Mouse (Mus musculus): ENCODE data around the gene Olfr1415. TPM values are rescaled to one million over a fixed set of nuclear protein-coding genes. Genes with fewer than 3 reads are reported as not detected.

Olfr1415 gene
- polyA plus RNA-seq (2012): not detected in 2 replicates

DNA sequence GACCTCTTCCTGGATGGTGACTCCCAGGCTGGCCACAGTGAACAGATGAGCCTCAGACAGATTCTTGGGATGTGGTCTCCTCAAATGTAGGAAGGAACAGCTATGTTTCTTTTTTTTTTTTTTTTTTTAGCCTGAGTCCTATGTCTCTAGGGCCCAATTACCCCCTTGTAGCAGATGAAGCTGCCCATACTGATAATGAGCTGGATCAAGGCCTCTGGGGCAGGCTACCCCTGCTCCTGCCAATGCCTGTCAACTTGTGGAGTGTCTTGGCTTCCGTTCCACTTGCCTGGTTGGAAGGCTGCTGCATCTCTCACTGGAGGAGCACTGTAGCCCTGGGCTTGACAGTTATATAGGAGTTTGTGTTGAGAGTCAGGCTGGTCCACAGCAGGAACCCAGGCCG lies at the start of gene Olfr1415:
Olfr1415 (minus strand) TSS at position 101 of the 400 bp plus-strand sequence.
- no peak for TF ChIP-seq GATA1 (IDR thresholded peaks at IDR 0.05; ENCODE audit: low read length)

DNA sequence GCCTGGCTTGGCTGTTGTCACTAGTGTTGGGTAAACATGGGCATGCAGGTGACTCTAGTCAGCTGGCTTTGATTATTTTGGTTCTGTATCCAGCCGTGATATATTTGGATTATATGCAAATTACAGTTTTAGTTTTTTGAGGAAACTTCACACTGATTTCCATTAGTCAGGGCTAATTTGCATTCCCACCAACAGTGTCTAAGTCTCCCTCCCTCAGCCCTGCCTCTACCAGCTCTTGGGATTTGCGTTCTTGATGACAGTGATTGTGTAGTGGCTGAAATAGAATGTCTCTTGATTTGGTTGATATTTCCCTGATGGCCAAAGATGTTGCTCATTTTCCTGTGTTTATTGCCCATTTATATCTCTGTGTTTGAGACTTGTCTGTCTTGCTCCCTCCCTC lies 43.2 kb upstream of the Olfr1415 start:
- TF ChIP-seq GATA1 (IDR thresholded peaks at IDR 0.05; ENCODE audit: low read length): no peak

DNA sequence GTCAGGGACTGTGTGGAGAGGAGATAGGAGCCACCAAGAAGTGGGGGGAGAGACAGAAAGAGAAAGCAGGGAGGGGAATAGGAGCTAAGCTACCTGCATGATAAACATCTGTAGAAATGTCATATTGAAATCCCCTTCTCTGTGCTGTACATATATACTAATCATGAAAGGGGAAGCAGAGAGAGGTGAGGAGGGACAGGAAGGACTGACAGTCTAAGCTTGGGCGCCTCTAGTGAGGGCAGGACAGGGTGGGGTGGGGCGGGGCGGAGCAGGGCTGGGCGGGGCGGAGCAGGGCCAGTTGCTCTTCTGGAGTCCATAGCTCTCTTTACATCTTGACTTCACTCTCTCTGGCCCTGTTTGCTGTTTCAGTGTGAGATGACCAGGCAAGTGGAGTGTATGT lies 41.1 kb upstream of the Olfr1415 start:
- no peak for TF ChIP-seq GATA1 (IDR thresholded peaks at IDR 0.05; ENCODE audit: low read length)

DNA sequence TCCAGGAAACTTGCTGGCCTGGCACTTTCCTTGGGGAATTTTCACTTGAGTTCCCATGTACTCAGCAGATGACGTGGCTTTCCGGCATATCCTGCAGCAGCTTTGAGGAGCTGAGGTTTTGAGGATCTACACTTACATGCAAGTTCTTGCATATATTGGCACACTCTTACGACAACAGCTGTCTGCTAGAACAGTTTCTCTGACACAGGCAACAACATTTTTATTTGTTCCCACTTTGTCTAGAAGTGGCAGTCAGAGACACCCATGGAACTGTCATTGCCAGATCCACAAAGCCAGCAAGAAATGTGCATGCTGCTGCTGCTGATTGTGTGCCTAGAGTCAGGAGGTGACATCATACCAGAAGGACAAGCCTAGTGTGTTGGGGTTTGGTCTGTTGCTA lies 27.9 kb upstream of the Olfr1415 start:
- no peak for TF ChIP-seq GATA1 (IDR thresholded peaks at IDR 0.05; ENCODE audit: low read length)

DNA sequence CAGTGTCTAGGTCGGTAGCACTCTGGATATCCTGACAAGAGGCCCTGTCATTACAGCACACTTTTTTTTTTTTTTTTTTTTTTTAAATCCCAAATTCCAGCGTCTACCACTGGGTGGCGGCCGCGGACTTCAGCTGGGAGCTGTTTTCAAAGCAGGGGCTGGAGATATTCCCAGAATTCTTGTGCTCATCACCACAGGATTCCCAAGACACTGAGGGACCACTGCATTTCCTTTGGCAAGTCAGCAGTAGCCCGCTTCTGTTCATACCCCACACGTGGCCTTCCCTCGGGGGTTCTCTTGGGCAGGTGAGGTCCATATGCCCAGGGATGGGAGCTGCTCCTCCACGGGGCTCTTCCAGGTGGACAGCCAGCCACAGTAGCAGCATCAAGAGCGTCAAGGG lies 25.5 kb upstream of the Olfr1415 start:
- TF ChIP-seq GATA1 (IDR thresholded peaks at IDR 0.05; ENCODE audit: low read length): no peak

DNA sequence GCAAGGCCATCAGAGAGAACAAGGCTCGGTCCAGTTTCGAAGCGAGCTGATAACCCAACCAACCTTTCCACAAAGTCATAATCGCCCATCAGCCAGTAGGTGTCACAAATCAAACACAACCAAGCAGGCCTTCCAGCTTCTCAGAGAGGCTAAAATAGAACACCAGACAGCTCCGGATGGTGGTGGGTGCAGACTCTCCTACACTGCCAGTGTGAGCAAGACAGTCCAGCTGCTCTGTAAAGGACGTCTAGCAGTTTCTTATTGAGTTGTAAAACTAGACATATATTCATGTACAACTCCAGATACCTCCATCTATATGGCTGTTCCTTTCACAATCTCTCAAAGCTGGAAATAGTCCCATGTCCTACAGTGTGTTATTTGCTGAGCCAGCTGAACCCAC lies 23.1 kb upstream of the Olfr1415 start:
- no peak for TF ChIP-seq GATA1 (IDR thresholded peaks at IDR 0.05; ENCODE audit: low read length)

DNA sequence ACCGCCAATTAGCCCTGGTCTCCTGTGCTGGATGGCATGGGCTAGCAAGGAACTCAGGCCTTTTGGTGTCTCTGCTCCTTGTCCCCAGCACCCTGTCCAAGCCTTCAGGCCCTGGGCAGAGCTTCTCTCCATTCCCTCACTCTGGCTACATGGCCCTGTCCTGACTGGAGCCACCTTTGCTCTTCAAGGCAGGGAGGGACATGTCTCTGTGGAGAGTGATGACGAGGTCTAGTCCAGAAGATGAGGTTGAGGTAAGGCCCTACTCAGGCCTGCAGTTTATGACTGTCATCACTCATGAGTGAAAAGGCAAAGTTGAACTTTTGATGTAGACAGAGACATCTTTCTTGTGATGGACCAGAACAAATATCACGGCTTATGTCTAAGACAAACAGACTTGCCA lies 22.7 kb upstream of the Olfr1415 start, which contains the start of gene Olfr1414:
Olfr1414 (minus strand) TSS at position 101 of the 400 bp plus-strand sequence.
- no peak for TF ChIP-seq GATA1 (IDR thresholded peaks at IDR 0.05; ENCODE audit: low read length)

DNA sequence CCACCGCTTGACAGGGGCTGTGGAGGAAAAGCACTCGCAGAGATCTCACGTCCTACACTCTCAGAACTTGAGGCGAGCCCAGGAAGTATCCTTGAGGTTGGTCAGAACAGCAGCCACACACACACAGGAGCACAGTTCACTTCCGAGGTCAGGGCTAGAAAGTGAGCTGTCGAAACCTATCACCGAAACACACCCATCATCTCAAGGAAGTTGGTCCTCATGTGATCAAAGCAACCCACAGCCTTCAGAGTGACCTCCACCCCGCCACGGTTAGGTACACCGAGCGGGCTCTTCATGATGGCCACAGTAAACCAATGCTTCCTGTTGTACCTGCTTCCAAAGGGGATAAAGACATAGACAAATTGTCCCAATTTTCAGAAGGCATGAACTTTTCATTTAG lies 19.5 kb upstream of the Olfr1415 start:
- TF ChIP-seq GATA1 (IDR thresholded peaks at IDR 0.05; ENCODE audit: low read length): no peak

DNA sequence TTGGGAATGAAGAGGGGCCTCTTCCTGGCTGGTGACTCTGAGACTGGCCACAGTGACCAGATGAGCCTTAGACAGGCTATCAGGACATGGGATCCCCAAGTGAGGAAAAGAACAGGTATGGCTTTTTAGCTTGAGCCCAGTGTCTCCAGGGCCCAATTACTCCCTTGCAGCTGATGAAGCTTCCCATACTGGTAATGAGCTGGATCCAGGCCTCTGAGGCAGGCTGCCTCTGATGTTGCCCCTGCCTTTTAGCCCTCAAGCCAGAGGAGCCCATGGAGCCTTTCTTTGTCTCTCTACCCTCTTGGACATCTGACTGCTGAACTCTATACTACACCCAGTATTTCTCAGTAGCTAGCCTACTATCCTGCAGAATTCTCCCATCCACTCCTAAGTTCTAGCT lies 10.9 kb downstream of the Olfr1415 start, which contains the start of gene Olfr1416:
Olfr1416 (minus strand) TSS at position 101 of the 400 bp plus-strand sequence.
- no peak for TF ChIP-seq GATA1 (IDR thresholded peaks at IDR 0.05; ENCODE audit: low read length)

DNA sequence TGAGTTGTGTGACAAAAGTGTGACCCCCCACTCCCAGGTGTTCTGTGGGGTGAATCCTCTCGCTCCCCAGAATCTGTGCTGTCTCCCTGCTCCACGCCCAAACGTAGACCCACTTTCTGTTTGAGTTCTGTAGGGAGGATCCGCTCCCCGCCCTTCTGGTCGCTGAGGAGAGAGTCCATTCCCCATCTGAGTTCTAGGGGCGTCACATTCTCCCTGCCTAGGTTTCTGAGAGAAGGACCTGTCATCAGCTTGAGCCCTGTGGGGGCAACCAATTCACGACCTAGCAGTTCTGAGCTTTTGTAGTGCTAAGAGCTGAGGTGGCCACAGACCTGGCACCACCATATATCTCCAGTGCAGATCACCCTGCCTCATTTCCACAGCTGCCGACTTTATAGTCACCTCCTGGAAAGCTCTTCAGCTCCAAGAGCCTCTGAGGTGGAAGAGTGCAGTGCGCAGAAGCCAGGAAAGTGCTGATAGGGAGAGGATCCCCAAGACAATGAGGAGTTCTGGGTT lies 21.8 kb downstream of the Olfr1415 start:
- no peak for TF ChIP-seq GATA1 (IDR thresholded peaks at IDR 0.05; ENCODE audit: low read length)

DNA sequence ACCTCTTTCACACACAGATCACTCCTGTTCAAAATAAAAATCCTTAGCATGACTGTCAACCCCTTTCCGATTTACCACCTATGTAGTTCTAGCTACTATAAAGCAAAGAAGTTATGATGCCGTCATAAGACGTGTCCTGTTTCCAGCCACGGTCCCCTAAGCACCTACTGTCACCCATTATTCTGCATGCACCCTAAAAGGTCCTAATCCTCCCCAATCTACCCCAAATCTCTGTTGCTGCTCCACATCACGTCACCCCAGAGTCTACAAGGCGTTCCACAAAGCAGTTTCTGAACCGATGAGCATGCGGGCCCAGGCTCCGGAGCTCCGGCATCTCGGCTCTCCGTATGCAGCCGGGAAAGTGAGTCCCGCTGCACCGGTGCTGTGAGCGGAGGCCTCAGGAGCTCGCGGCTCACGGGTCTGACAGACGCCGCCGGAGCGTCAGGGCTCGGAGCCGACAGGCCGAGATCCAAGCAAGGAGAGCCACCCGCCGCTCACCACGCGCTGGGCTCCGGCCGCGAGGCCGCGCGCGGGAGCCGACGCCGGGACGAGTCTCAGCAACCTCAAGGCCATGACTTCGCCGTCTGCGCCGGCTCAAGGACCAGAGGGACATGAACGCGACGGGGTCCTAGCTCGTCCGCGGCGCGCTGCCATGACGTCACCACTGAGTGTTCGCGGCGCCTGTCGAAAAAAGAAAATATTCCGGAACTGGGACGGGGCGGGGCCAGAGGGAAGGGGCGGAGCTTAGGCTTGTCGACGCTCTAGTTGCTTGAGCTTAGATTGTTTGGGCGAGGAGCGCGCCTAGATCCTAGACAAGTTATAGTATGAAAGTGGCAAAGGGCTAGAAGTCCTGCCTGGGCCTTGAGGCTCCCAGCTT lies 22.5 kb downstream of the Olfr1415 start, which contains the start of gene Ndufa10:
Ndufa10 (minus strand) TSS at position 696 of the 877 bp plus-strand sequence.
- no peak for TF ChIP-seq GATA1 (IDR thresholded peaks at IDR 0.05; ENCODE audit: low read length)

DNA sequence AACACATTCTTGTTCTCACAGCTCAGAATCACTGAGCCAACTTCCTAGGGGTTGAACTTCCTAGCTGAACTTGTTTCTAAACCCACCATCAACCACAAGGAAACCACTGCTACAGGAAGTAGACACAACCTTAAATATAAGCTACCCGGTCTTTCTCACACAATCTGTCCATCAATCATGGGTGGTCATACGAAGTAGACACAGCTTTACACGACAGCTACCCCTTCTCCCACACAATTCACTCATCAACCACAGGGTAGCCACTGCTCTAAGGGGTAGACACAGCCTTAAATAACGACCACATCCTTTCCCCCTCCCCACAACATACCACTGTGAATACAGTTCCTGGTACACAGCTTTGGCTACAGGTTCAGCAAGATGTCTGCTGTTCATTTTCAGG lies 27.0 kb downstream of the Olfr1415 start:
- TF ChIP-seq GATA1 (IDR thresholded peaks at IDR 0.05; ENCODE audit: low read length): no peak

DNA sequence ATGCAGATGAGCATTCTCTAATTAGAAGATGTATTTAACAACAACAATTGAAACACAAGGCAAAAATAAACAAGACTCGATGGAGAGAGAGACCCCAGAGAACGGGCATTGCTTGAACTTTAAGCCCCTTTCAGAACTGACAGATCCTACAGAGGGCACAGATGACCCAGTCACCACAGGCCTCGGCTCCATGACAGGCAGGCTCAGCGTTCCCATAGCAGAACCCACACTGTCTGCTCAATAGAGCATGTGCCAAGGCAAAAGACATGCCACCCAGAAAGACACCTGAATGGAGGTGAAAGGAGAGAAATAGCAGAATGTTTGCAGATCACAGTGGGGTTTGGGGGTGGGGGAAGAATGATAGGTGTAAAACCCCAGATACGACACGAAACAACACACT lies 37.5 kb downstream of the Olfr1415 start:
- no peak for TF ChIP-seq GATA1 (IDR thresholded peaks at IDR 0.05; ENCODE audit: low read length)

DNA sequence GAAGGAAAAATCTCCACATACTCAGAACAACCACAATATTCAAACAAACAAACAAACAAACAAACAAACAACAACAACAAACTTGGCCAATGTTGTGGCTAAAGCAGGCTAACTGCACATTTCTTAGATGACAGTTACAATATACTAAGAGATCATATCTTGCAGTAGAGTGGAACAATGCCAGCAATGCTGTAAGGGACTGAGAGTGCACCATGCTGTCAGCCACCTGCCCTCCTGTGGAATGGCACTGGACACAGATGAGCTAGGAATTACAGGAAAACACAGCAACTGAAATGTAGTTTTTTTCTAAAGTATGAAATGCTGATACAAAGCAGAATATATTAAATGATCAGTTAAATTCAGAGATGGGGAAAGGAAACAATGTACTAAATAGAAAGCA lies 38.1 kb downstream of the Olfr1415 start:
- TF ChIP-seq GATA1 (IDR thresholded peaks at IDR 0.05; ENCODE audit: low read length): no peak

DNA sequence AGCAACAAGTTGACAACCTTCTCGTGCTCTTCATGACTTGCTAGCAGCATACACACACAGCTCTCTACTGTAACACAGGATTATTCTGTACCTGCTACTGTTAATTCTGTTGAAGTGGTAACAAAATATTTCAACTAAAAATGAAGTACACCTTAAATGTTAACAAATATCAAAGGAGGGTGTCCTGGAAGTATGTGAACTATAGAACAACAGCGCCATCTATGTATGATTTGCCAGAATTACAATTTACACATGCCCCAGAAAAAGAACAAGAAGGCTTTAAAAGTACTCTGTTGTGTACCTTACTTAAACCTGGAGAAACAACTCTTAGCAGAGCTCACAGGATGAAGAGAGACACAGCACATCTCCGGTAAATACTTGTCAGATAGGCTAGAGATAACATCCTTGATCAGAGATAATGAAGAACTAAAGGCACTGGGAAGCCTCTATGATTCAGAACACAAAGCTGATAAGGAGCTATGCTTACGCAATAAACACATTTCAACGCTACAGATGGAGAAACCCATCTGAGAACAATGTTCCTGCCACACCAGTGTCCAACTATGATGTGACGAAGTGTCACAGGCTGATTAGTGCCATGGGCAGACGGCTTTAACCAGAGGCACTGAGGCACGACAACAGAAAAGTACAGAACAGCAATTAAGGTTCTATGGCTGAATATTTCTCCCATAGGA lies 42.0 kb downstream of the Olfr1415 start:
- TF ChIP-seq GATA1 (IDR thresholded peaks at IDR 0.05; ENCODE audit: low read length): no peak

DNA sequence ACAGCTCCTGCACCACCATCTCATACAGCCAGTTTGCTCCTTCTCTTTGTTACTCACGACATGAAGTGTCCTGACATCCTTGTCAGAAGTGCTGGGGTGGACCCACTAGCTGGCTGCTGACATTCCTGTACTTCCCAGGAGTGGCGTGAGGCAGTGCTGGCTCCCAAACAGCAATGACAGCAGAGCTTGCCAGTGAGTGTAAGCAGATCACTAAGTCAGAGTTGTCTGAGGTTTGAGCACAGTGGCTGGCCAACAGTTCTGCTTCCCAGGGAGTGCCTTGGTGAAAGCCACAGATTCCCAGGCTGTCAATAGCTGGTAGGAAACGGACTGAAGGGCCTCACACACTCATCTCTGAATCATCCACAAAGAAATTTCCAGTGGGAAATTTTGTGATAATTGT lies 47.6 kb downstream of the Olfr1415 start:
- no peak for TF ChIP-seq GATA1 (IDR thresholded peaks at IDR 0.05; ENCODE audit: low read length)
